Mouse (Mus musculus) brain, adult 10 weeks (tissue): Measurements from ENCODE around the gene Clec3b. TPM values are rescaled to one million over a fixed set of nuclear protein-coding genes. Genes with fewer than 3 reads are reported as not detected.

Experiments used
- polyA plus RNA-seq: library from polyadenylated mRNA; stranded (reverse); fragments of 350-450 nt; fragmentation: Illumina TruSeq; extraction: RNeasy Lipid Tissue Mini Kit (QIAGEN cat#74804); gene quantifications from one replicate; pipeline ENCODE4 v1.2.3, GENCODE M21; 2015; ENCODE audit warnings: low read depth, low replicate concordance

Gene Clec3b
- 4.0 TPM for polyA plus RNA-seq

DNA sequence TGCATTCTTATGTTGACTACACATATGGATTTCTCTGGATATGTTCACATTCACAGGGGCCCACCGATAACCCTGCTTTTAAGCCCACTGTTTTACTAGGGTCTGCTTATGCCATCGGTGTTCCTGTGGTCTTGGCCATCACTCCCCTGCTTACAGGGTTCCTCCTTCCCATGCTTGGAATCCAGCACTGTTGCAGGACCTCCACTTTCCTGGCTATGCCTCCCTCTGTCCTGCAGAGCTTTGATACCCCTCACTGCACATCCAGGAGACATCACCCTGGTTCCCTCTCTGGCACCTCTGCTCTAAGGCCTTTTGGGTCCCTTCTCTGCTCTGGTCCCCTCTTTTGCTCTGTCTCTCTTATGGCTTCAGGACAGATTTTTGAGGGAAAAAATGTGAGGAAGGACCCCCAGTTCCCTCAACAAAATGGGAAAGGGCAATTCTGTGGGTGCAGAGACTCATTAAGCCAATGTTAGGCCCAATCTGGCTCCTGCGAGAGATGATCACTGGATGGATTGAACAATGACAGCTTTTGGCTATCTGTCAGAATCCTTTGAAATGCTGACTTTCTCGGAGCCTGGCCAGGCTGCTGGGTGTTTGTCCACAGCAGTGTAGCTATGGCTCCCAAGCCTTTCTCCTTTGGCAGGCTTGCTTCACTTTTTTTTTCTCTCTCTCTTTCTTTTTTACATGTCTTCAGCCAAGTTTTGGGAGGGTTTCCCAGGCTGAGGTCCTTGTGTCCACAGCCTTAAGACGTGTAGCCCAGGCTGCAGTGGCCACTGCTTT is at the start of gene Clec3b:
Gene Clec3b (plus strand): TSS at position 706 of the 780 bp plus-strand sequence.

GRCm38 (mm10) chr9:123112805-123113521 is 37.8 kb upstream of the Clec3b start, which contains the start of the genes Zdhhc3 and Exosc7:
Gene Zdhhc3, minus strand, starts transcription at chr9:123113205.
Gene Exosc7, plus strand, starts transcription at chr9:123113215.

Other genes starting within 250 kb of the Clec3b start
- gene Zfp105, start 227.9 kb upstream of the Clec3b start, polyA plus RNA-seq = 6.2 TPM
- gene 1110059G10Rik, start 199.9 kb upstream of the Clec3b start, polyA plus RNA-seq = 32.2 TPM
- gene Kif15, start 199.9 kb upstream of the Clec3b start, polyA plus RNA-seq = 0.79 TPM
- gene Tmem42, start 129.6 kb upstream of the Clec3b start, polyA plus RNA-seq = 34.5 TPM
- gene Tgm4, start 116.2 kb upstream of the Clec3b start, polyA plus RNA-seq = 0.59 TPM
- gene Zdhhc3, start 37.7 kb upstream of the Clec3b start, polyA plus RNA-seq = 58.8 TPM
- gene Exosc7, start 37.7 kb upstream of the Clec3b start, polyA plus RNA-seq = 43.0 TPM
- 0.36 TPM for gene Cdcp1, start 65.1 kb downstream of the Clec3b start, polyA plus RNA-seq
- gene Tmem158, start 109.8 kb downstream of the Clec3b start, polyA plus RNA-seq = 48.5 TPM
- gene Lars2, start 216.0 kb downstream of the Clec3b start, polyA plus RNA-seq = 884 TPM